Mouse (Mus musculus) ES-E14 (cell line): ENCODE results near the gene Kcnd3. TPM values are rescaled to one million over a fixed set of nuclear protein-coding genes. Genes with fewer than 3 reads are reported as not detected.

Experiments
- DNase-seq: peaks from one replicate; pipeline ENCODE4 v3.0.0-alpha.2; 2013; ENCODE audit warnings: low read depth, low spot score
- H3K27ac ChIP-seq: 2 replicates; pipeline ENCODE4 v1.5.1; 2012; ENCODE audit warnings: low read depth, mild to moderate bottlenecking, low read length, moderate library complexity, mixed read lengths; ENCODE audit not compliant: poor library complexity, insufficient read depth, severe bottlenecking
- H3K36me3 ChIP-seq: 2 replicates; pipeline ENCODE4 v1.6.1; 2012; ENCODE audit warnings: mild to moderate bottlenecking, low read length, moderate library complexity, mixed read lengths; ENCODE audit not compliant: control insufficient read depth, poor library complexity, insufficient read depth, severe bottlenecking
- H3K4me1 ChIP-seq, 2 experiments: fragments of 150-350 bp in 1 of 2; sonication (generic) in 1 of 2; 2 replicates each; pipeline ENCODE4 v1.6.1; 2012; ENCODE audit warnings: low read length in 2 of 2, mild to moderate bottlenecking in 1 of 2, mixed read lengths in 1 of 2; ENCODE audit not compliant: control insufficient read depth in 2 of 2, insufficient read depth in 2 of 2, poor library complexity in 1 of 2
- H3K4me3 ChIP-seq, 2 experiments: fragments of 150-350 bp in 1 of 2; sonication (generic) in 1 of 2; 2 replicates each; pipeline ENCODE4 v1.5.1; 2012; ENCODE audit warnings: low read length in 2 of 2, low read depth in 1 of 2, mild to moderate bottlenecking in 1 of 2, mixed read lengths in 1 of 2; ENCODE audit not compliant: insufficient read depth in 1 of 2, poor library complexity in 1 of 2, severe bottlenecking in 1 of 2
- H3K9ac ChIP-seq: 2 replicates; pipeline ENCODE4 v1.6.1; 2012; ENCODE audit warnings: low read depth, mild to moderate bottlenecking, low read length, mixed read lengths; ENCODE audit not compliant: poor library complexity, insufficient read depth, severe bottlenecking
- H3K9me3 ChIP-seq: fragments of 150-350 bp; sonication (generic); 2 replicates; pipeline ENCODE4 v1.6.1; 2012; ENCODE audit warnings: low read depth, mild to moderate bottlenecking, low read length; ENCODE audit not compliant: control insufficient read depth, insufficient read depth
- CHD2 ChIP-seq: IDR thresholded peaks from 2 replicates; pipeline ENCODE4 v1.6.1; 2014; ENCODE audit warnings: mild to moderate bottlenecking, low read depth, low read length, inconsistent platforms
- HCFC1 ChIP-seq: IDR thresholded peaks from 2 replicates; pipeline ENCODE4 v1.6.1; 2012; ENCODE audit warnings: low read length, inconsistent platforms, borderline replicate concordance; ENCODE audit not compliant: insufficient read depth
- MAFK ChIP-seq: IDR thresholded peaks from 2 replicates; pipeline ENCODE4 v1.6.1; 2014; ENCODE audit warnings: mild to moderate bottlenecking, low read depth, low read length, inconsistent platforms; ENCODE audit not compliant: insufficient read depth
- ZC3H11A ChIP-seq: IDR thresholded peaks from 2 replicates; pipeline ENCODE4 v1.6.1; 2012; ENCODE audit warnings: low read depth, mild to moderate bottlenecking, inconsistent platforms, low read length, borderline replicate concordance
- ZNF384 ChIP-seq: IDR thresholded peaks from 2 replicates; pipeline ENCODE4 v1.6.1; 2012; ENCODE audit warnings: low read depth, low read length, inconsistent platforms
- in situ Hi-C, 2 experiments: fragments of 600-800 bp; cut with MboI; formaldehyde crosslinking; loops; one replicate each; pipeline ENCODE4 v1.15.1; 2025; ENCODE audit warnings: low sequenced_read_pairs in 2 of 2, inconsistent platforms in 1 of 2; ENCODE audit not compliant: unreplicated experiment in 2 of 2
- total RNA-seq: library from RNA; depleted of rRNA; stranded (reverse); fragments of 300-350 nt; gene quantifications from 2 replicates; pipeline ENCODE4 v1.2.3, GENCODE M21; 2012

The Kcnd3 gene
- total RNA-seq, 1 experiment, result 0.04 TPM

DNA sequence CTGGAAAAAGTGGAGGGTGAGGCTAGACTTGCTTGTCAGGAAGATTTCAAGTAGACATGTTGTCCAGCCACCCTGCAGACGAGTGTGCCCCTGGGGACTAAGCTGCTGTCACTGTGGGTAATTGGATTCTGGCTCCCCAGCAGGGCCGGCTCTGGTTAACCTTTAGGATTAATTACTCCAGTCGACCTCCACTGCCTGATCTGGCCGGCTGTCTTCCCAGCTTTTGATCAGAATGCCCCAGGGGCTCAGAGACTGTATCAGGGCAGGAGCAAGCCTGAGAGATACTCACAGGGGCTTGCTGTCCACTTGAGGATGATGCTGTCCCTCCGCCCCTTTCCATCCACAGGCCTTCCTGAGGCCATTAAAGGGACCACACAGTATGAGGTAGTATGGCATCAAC lies 77.6 kb downstream of the Kcnd3 start:
- Histone ChIP-seq H3K4me3 (no peak overlapping the region), H3K27ac (no peak overlapping the region), H3K9me3 (no peaks in the 10 kb centered on the region), H3K36me3 (no peaks in the 10 kb centered on the region), H3K9ac (no peak overlapping the region), H3K4me1 (no peaks in the 10 kb centered on the region)
- TF ChIP-seq ZC3H11A, result no peak
- TF ChIP-seq ZNF384, result no peak
- no peak for TF ChIP-seq HCFC1
- no peak for TF ChIP-seq MAFK
- in situ Hi-C loops, result no loop called here
- no peak for DNase-seq

DNA sequence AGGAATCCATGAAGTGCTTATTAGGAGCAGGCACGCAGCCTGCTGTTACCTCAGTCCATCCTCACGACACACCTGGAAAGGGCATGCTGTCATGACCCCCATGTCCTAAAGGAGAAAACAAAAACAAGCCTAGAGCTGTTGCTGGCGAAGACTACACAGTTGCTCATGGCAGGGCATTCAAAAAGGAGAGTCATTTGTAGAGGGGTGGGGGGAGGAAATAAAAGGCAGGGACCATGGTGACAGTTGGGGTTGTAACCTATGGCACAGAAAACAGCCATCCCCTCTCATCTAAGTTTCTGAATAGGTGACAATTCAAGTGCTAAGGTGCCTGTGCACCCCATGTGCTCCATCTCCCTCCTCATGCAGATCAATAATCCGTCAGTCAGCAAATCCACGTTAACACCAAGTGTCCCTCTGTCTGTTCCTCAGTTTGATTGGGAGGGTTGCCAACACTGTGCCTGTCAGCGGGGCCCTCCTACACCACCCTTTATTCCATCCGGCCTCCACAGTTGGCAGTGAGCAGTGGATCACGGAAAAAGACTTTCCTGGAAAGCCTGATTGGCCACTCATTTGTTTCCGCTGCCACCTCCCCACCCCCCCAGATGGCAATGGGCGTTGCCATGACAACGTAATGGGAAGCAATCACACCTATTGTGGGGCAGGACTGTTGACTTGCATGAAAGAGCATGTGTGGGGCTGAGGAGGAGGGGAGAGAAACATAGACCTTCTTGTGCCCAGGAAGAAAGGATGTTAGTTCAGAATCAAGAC lies 78.4 kb downstream of the Kcnd3 start:
- no peaks in the 10 kb centered on the region for H3K4me1 ChIP-seq
- no peak for TF ChIP-seq HCFC1
- TF ChIP-seq CHD2, result no peak
- TF ChIP-seq ZC3H11A, result no peak
- no peak overlapping the region for H3K4me3 ChIP-seq
- H3K36me3 ChIP-seq, result no peaks in the 10 kb centered on the region
- no peaks in the 10 kb centered on the region for H3K9me3 ChIP-seq
- no peak overlapping the region for H3K9ac ChIP-seq
- no peak overlapping the region for H3K27ac ChIP-seq
- peak; percentile 15 for DNase-seq
- in situ Hi-C loops, result no loop called here

DNA sequence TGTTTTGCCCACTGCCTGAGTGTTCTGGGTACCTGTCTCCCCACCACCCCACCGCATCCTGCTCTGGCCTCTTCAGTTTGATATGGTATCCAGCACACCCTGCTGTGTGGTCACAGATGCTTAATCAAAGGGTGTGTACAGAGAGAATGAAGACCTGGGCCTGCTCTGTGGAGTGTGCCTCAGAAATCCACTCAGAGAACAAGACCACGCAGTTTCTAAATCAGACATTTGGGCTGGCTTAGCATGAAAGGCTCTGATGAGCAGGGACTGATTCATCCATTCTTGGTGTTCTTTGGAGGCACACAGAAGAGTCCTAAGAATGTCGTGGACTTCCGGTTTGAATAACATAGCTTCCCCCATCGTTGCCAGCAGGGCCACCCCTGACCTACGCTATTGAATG lies 86.3 kb downstream of the Kcnd3 start:
- H3K27ac ChIP-seq, result no peak overlapping the region
- no peaks in the 10 kb centered on the region for H3K9me3 ChIP-seq
- no peak for DNase-seq
- in situ Hi-C loops, result no loop called here
- no peak for TF ChIP-seq ZC3H11A
- TF ChIP-seq MAFK, result no peak
- no peak for TF ChIP-seq CHD2
- no peak for TF ChIP-seq ZNF384
- no peak for TF ChIP-seq HCFC1
- H3K36me3 ChIP-seq, result no peaks in the 10 kb centered on the region
- no peak overlapping the region for H3K4me3 ChIP-seq
- no peaks in the 10 kb centered on the region for H3K4me1 ChIP-seq
- H3K9ac ChIP-seq, result no peak overlapping the region

DNA sequence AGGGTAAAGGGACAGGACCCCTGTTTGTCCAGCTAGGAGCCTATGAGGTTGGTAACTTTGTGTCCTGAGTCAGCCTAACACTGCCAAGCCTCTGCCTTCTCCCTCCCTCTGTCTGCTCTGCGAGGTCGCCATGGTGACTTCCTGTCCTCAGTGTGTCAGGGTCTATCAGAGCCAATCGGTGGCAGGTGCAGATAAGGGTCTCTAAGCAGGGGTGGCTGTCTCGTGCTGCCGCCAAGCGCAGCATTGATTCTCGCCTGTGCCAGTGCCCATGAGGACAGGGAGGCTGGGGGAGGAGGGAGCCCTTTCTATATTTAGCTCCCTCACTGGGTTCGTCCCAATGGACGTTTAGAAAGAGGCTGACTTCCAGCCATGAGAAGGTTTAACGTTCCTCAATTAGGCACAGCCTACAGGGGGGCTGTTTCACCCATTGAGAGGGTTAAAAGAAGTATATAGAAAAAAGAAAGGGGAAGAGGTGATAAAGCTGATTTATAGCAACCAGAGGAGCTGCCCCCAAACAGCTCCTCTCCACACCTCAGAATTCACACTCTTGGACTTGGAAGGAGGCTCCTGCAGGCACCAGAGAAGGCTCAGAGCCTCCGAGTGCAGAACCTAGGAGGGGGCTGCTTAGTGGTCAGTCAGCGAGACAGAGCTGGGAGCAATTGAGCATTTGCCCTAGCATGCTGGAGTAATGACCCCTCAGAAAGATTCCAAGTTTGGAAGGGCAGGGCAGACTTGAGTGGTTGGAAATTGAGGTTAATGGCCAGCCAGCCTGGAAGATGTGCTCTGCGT lies 86.9 kb downstream of the Kcnd3 start:
- no peak overlapping the region for H3K9ac ChIP-seq
- in situ Hi-C loops, result no loop called here
- no peak for DNase-seq
- no peak overlapping the region for H3K4me3 ChIP-seq
- TF ChIP-seq ZNF384, result no peak
- no peak for TF ChIP-seq ZC3H11A
- no peaks in the 10 kb centered on the region for H3K9me3 ChIP-seq
- H3K36me3 ChIP-seq, result no peaks in the 10 kb centered on the region
- no peak overlapping the region for H3K27ac ChIP-seq
- H3K4me1 ChIP-seq, result no peaks in the 10 kb centered on the region
